Mouse (Mus musculus) Patski (cell line): Measurements from ENCODE around the gene Fam131a. TPM values are rescaled to one million over a fixed set of nuclear protein-coding genes. Genes with fewer than 3 reads are reported as not detected.

ENCODE experiments used
- ATAC-seq: fragments of 100-300 bp; one replicate; pipeline ENCODE4 v1.8.0; 2021
- CTCF ChIA-PET: fragments of 350-600 bp; sonication (Branson Sonifier 250); formaldehyde crosslinking; loops from one replicate; lab custom pipeline; 2022; ENCODE audit warnings: inconsistent platforms; lab: Charles Lee
- POLR2A ChIA-PET: fragments of 350-600 bp; sonication (Branson Sonifier 250); formaldehyde crosslinking; loops from one replicate; lab custom pipeline; 2022; ENCODE audit warnings: antibody characterized with exemption, inconsistent platforms; lab: Charles Lee
- DNase-seq: peaks from one replicate; pipeline ENCODE4 v3.0.0-alpha.2; 2011; ENCODE audit warnings: low read depth, low spot score
- H3K27me3 ChIP-seq: fragments of 371-371 bp; one replicate; pipeline ENCODE4 v1.5.1; 2021
- CTCF ChIP-seq: fragments of 100-300 bp; IDR thresholded peaks from one replicate; pipeline ENCODE4 v1.5.1; 2021
- in situ Hi-C: fragments of 300-500 bp; cut with MboI; formaldehyde crosslinking; loops from 3 replicates; pipeline ENCODE4 v1.11.1; 2018; ENCODE audit warnings: low pct_unique_long_range_greater_than_20kb, mixed read lengths
- polyA plus RNA-seq: library from polyadenylated mRNA; unstranded; gene quantifications from one replicate; pipeline ENCODE4 v1.2.3, GENCODE M21; 2021

The Fam131a gene
- polyA plus RNA-seq, 1 experiment from 2014 or later = 0.69 TPM

GRCm38 (mm10) chr16:20694781-20695180, 1.7 kb downstream of the Fam131a start:
- no peak for TF ChIP-seq CTCF
- ChIA-PET POLR2A (no interaction called here), CTCF (no interaction called here)
- no peak for ATAC-seq
- H3K27me3 ChIP-seq = no peaks in the 10 kb centered on the region
- no peak for DNase-seq
- in situ Hi-C loops = no loop called here

- H3K27me3 ChIP-seq = no peaks in the 10 kb centered on the region
- DNase-seq (no peak), ATAC-seq (no peak)
- TF ChIP-seq CTCF = no peak
- in situ Hi-C loops = no loop called here
- CTCF ChIA-PET = no interaction called here
- POLR2A ChIA-PET = no interaction called here
These were observed 2.7 kb downstream of the Fam131a start for GRCm38 (mm10) chr16:20695622-20696323.

- DNase-seq (no peak), ATAC-seq (no peak)
- no peaks in the 10 kb centered on the region for H3K27me3 ChIP-seq
- ChIA-PET CTCF (interaction anchor here (0.8 to 1.7 kb wide), 3 partner anchors 10 to 63 kb away, joined by 4 to 8 read pairs (median 5); no protein-coding TSS in a partner anchor), POLR2A (no interaction called here)
- in situ Hi-C loops = no loop called here
- no peak for TF ChIP-seq CTCF
These were observed 6.2 kb downstream of the Fam131a start for GRCm38 (mm10) chr16:20699266-20699665.

- CTCF ChIA-PET = interaction anchor here (0.8 to 1.7 kb wide), 2 partner anchors 14 to 62 kb away, joined by 4 to 5 read pairs; no protein-coding TSS in a partner anchor
- in situ Hi-C loops = loop anchor here (25.0 kb wide), 1 partner anchor 1562 kb away; the partner anchor contains the start of gene Tra2b
- H3K27me3 ChIP-seq = no peaks in the 10 kb centered on the region
- POLR2A ChIA-PET = no interaction called here
- ATAC-seq (no peak), DNase-seq (no peak)
- no peak for TF ChIP-seq CTCF
These were observed 7.0 kb downstream of the Fam131a start for GRCm38 (mm10) chr16:20700036-20700435.

GRCm38 (mm10) chr16:20701316-20701715, 8.3 kb downstream of the Fam131a start:
- no peak for ATAC-seq
- POLR2A ChIA-PET = no interaction called here
- in situ Hi-C loops = loop anchor here (25.0 kb wide), 1 partner anchor 1561 kb away; the partner anchor contains the start of gene Tra2b
- DNase-seq = no peak
- CTCF ChIA-PET = interaction anchor here (1.0 kb wide), 1 partner anchor 14 kb away, joined by 3 read pairs; no protein-coding TSS in a partner anchor
- no peaks in the 10 kb centered on the region for H3K27me3 ChIP-seq
- TF ChIP-seq CTCF = no peak

GRCm38 (mm10) chr16:20701729-20702521, 8.9 kb downstream of the Fam131a start:
- in situ Hi-C loops = loop anchor here (25.0 kb wide), 1 partner anchor 1560 kb away; the partner anchor contains the start of gene Tra2b

GRCm38 (mm10) chr16:20702522-20702893, 9.5 kb downstream of the Fam131a start:
- peak; percentile 85 for ATAC-seq
- no peaks in the 10 kb centered on the region for H3K27me3 ChIP-seq
- in situ Hi-C loops = loop anchor here (25.0 kb wide), 1 partner anchor 1560 kb away; the partner anchor contains the start of gene Tra2b
- POLR2A ChIA-PET = no interaction called here
- DNase-seq = no peak
- TF ChIP-seq CTCF = no peak
- CTCF ChIA-PET = interaction anchor here (0.7 kb wide), 1 partner anchor 12 kb away, joined by 3 read pairs; no protein-coding TSS in a partner anchor

More at GRCm38 (mm10) chr16:20701729-20702521, 8.9 kb downstream of the Fam131a start:
- no peaks in the 10 kb centered on the region for H3K27me3 ChIP-seq
- no peak for TF ChIP-seq CTCF
- ChIA-PET CTCF (interaction anchor here (1.0 kb wide), 1 partner anchor 14 kb away, joined by 3 read pairs; no protein-coding TSS in a partner anchor), POLR2A (no interaction called here)
- ATAC-seq = no peak
- DNase-seq = no peak

- ChIA-PET POLR2A (no interaction called here), CTCF (interaction anchor here (0.7 to 1.0 kb wide), 2 partner anchors 10 to 12 kb away, joined by 3 read pairs; no protein-coding TSS in a partner anchor)
- TF ChIP-seq CTCF = no peak
- H3K27me3 ChIP-seq = no peaks in the 10 kb centered on the region
- DNase-seq (no peak), ATAC-seq (no peak)
- in situ Hi-C loops = loop anchor here (25.0 kb wide), 1 partner anchor 1559 kb away; the partner anchor contains the start of gene Tra2b
These were observed 10.0 kb downstream of the Fam131a start for GRCm38 (mm10) chr16:20703071-20703470.

- ChIA-PET CTCF (interaction anchor here (1.0 to 1.3 kb wide), 2 partner anchors 9 to 14 kb away, joined by 3 read pairs; partner anchors contain the start of genes Clcn2 and Polr2h), POLR2A (interaction anchor here (1.8 kb wide), 1 partner anchor 12 kb away, joined by 6 read pairs; no protein-coding TSS in a partner anchor)
- ATAC-seq (no peak), DNase-seq (no peak)
- no peaks in the 10 kb centered on the region for H3K27me3 ChIP-seq
- in situ Hi-C loops = loop anchor here (25.0 kb wide), 1 partner anchor 1558 kb away; the partner anchor contains the start of gene Tra2b
- TF ChIP-seq CTCF = no peak
These were observed 10.8 kb downstream of the Fam131a start for GRCm38 (mm10) chr16:20703699-20704400.

- H3K27me3 ChIP-seq = no peaks in the 10 kb centered on the region
- TF ChIP-seq CTCF = no peak
- ChIA-PET POLR2A (interaction anchor here (0.5 kb wide), 1 partner anchor 12 kb away, joined by 3 read pairs; no protein-coding TSS in a partner anchor), CTCF (no interaction called here)
- ATAC-seq = no peak
- in situ Hi-C loops = loop anchor here (25.0 kb wide), 1 partner anchor 1557 kb away; the partner anchor contains the start of gene Tra2b
- DNase-seq = no peak
These were observed 12.7 kb downstream of the Fam131a start for GRCm38 (mm10) chr16:20705786-20706185.
